Mouse (Mus musculus) lung, adult 2 months (tissue): ENCODE results near the gene Osbpl9.

Experiments
- CTCF ChIP-seq: fragments of 200-500 bp; IDR thresholded peaks from 2 replicates; pipeline ENCODE4 v1.5.1; 2011; ENCODE audit warnings: mild to moderate bottlenecking, low read length, control low read depth; ENCODE audit not compliant: insufficient read depth
- POLR2A ChIP-seq: fragments of 200-500 bp; IDR thresholded peaks from 2 replicates; pipeline ENCODE4 v1.6.1; 2011; ENCODE audit warnings: low read depth, mild to moderate bottlenecking, control low read depth, low read length, borderline replicate concordance; ENCODE audit errors: extremely low read depth

DNA sequence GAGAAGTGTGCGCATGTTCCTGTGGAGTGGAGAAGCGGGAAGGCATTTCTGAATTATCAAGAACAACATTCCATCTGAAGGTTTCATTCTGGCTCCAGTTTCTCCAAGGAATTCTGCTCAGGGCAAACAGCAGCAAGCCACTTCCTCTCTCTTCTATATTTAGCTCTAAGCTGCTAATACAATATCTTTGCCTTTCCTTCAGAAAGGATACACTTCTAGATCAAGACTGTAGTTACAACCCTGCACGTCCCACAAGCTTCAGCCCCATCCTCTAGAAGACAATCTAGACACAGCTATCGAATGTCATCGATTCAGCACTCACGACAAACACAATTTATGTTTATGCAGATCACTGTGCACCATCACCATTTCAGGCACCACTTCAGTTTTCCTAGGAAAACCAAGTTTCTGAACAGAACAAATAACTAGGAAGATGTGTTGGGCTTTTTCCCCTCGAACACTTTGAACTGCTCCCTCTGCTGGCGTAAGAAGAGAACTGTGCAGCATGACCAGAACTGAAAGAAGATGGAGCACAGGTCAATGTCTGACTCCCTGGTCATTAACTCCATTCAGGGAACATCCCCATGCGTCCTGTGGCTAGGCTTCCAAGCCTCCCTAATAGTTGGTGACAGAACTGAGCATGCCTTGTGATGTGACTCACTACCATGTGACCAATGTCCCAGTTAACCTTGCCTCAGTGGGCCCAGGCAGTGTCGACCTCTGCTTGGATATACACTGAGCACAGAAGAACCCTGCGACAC, 54.6 kb downstream of the Osbpl9 start:
- TF ChIP-seq CTCF (peak; percentile 37; the same call in 1 of the 2 replicates), POLR2A (no peak)
